13 mouse cellular contexts compared by ENCODE assay signal in the genomic region with DNA sequence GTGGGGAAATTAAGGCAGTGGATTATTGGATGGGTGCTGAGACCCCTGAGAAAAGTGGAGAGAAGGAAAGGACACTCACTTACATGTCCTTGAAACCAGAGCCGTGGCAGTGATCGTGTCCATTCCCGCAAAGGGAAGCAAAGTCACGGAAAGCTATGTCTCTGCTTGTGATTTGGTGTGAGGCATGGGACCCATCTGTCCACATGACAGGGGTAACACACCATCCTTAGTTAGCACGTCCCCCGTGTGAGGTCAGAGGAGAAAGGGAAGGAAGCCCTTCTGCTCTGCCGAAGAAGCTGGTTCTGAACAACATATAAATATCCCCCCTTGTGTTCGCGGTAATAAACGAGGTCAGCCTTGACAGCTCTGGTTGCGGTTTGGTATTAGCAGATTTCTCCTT. TPM values are rescaled to one million over a fixed set of nuclear protein-coding genes. Genes with fewer than 3 reads are reported as not detected.
DNase-seq lines count a peak whose midpoint lies in the region; ATAC-seq and TF ChIP-seq lines count a peak whose summit lies in the region.
"Had no signal": no experiment of that assay in that cellular context is flagged by ENCODE, and none has a peak within 500 bp of the region (broad histone marks: within the 10 kb centered on the region; RNA-seq: fewer than 3 reads in every experiment).

No protein-coding gene starts in this region.

- 0 out of 2 replicates have a peak overlapping the region, but pooled peaks have one; percentile 5 for H3K4me2 ChIP-seq in embryonic facial prominence, embryonic 12.5 days (replicated peaks)
- H3K4me2 ChIP-seq in hindbrain, embryonic 15.5 days: peak overlapping the region; percentile 36
- peak overlapping the region; percentile 18 for H3K4me2 ChIP-seq in midbrain, embryonic 14.5 days (ENCODE audit: low read length)

- H3K9ac ChIP-seq in embryonic facial prominence, embryonic 12.5 days: no peak overlapping the region
- H3K9ac ChIP-seq in hindbrain, embryonic 15.5 days: no peak overlapping the region
- H3K9ac ChIP-seq in midbrain, embryonic 14.5 days (replicated peaks; ENCODE audit: low read length): no peak overlapping the region

- H3K9me3 ChIP-seq in embryonic facial prominence, embryonic 12.5 days: no peaks in the 10 kb centered on the region
- H3K9me3 ChIP-seq in embryonic facial prominence, embryonic 10.5 days: no peaks in the 10 kb centered on the region
- no peaks in the 10 kb centered on the region for H3K9me3 ChIP-seq in hindbrain, embryonic 15.5 days
- H3K9me3 ChIP-seq in midbrain, embryonic 14.5 days (ENCODE audit: control insufficient read depth, low read length): no peaks in the 10 kb centered on the region
- H3K9me3 ChIP-seq: G1E had no signal

- peaks cover 22% of the 10 kb centered on the region; the same call in 1 of the 2 replicates for H3K4me1 ChIP-seq in embryonic facial prominence, embryonic 12.5 days
- H3K4me1 ChIP-seq in embryonic facial prominence, embryonic 10.5 days: peaks cover 38% of the 10 kb centered on the region
- peaks cover 29% of the 10 kb centered on the region for H3K4me1 ChIP-seq in hindbrain, embryonic 15.5 days (replicated peaks)
- H3K4me1 ChIP-seq in midbrain, embryonic 14.5 days (ENCODE audit: control insufficient read depth, insufficient read depth, low read length): peaks cover 35% of the 10 kb centered on the region

- no peak overlapping the region for H3K27ac ChIP-seq in embryonic facial prominence, embryonic 12.5 days
- no peak overlapping the region for H3K27ac ChIP-seq in embryonic facial prominence, embryonic 10.5 days (replicated peaks)
- H3K27ac ChIP-seq in layer of hippocampus, adult 2 months: peak overlapping the region; percentile 87
- no peak overlapping the region for H3K27ac ChIP-seq in hindbrain, embryonic 15.5 days (replicated peaks)
- H3K27ac ChIP-seq in midbrain, embryonic 14.5 days (replicated peaks; ENCODE audit: low read depth, low read length): no peak overlapping the region

- ATAC-seq in embryonic facial prominence, embryonic 12.5 days (ENCODE audit: insufficient number of reproducible peaks, insufficient read depth, low FRiP score, low TSS enrichment): no peak
- ATAC-seq in hindbrain, embryonic 15.5 days (ENCODE audit: low FRiP score, low read depth): peak; percentile 30; the same call in 1 of the 2 replicates
- ATAC-seq in midbrain, embryonic 14.5 days (ENCODE audit: low FRiP score, low TSS enrichment): no peak

- no peaks in the 10 kb centered on the region for H3K27me3 ChIP-seq in embryonic facial prominence, embryonic 12.5 days
- peaks cover 5% of the 10 kb centered on the region; the same call in 1 of the 2 replicates for H3K27me3 ChIP-seq in embryonic facial prominence, embryonic 10.5 days (replicated peaks; ENCODE audit: low read depth, poor library complexity, severe bottlenecking)
- no peaks in the 10 kb centered on the region; the same call in 1 of the 2 replicates for H3K27me3 ChIP-seq in hindbrain, embryonic 15.5 days
- no peaks in the 10 kb centered on the region for H3K27me3 ChIP-seq in midbrain, embryonic 14.5 days (ENCODE audit: control insufficient read depth, insufficient read depth, low read length)

- no peaks in the 10 kb centered on the region for H3K36me3 ChIP-seq in embryonic facial prominence, embryonic 12.5 days
- no peaks in the 10 kb centered on the region for H3K36me3 ChIP-seq in embryonic facial prominence, embryonic 10.5 days (replicated peaks)
- no peaks in the 10 kb centered on the region for H3K36me3 ChIP-seq in hindbrain, embryonic 15.5 days
- no peaks in the 10 kb centered on the region for H3K36me3 ChIP-seq in midbrain, embryonic 14.5 days (ENCODE audit: control insufficient read depth, insufficient read depth, low read length)
- H3K36me3 ChIP-seq: G1E had no signal

- 48% methylated on average over 11 of the region's 11 CpGs for WGBS in embryonic facial prominence, embryonic 12.5 days
- WGBS in embryonic facial prominence, embryonic 10.5 days: 54% methylated on average over 11 of the region's 11 CpGs
- 36% methylated on average over 11 of the region's 11 CpGs for WGBS in hindbrain, embryonic 15.5 days
- WGBS in midbrain, embryonic 14.5 days: 51% methylated on average over 11 of the region's 11 CpGs

- no peak for DNase-seq in embryonic facial prominence, embryonic 10.5 days (ENCODE audit: low spot score)
- no peak for DNase-seq in layer of hippocampus, adult 2 months (ENCODE audit: low spot score in 2 of 2)
- no peak for DNase-seq in layer of hippocampus, postnatal 10 days (ENCODE audit: low spot score in 2 of 2)
- peak; percentile 40 for DNase-seq in midbrain, embryonic 14.5 days
- DNase-seq in spleen, adult 18-20 months: no peak
- no peak for DNase-seq in yolk sac, embryonic 10.5 days (ENCODE audit: low spot score)
- DNase-seq: heart, postnatal 10 days; liver; right cerebral cortex, adult 18-20 months had no signal

- no peak overlapping the region for H3K4me3 ChIP-seq in embryonic facial prominence, embryonic 12.5 days
- H3K4me3 ChIP-seq in embryonic facial prominence, embryonic 10.5 days: no peak overlapping the region
- no peak overlapping the region for H3K4me3 ChIP-seq in layer of hippocampus, adult 2 months
- H3K4me3 ChIP-seq in hindbrain, embryonic 15.5 days: no peak overlapping the region
- H3K4me3 ChIP-seq in midbrain, embryonic 14.5 days (replicated peaks; ENCODE audit: low read depth, low read length): no peak overlapping the region

- no peak for TF ChIP-seq CTCF in layer of hippocampus, adult 2 months (conservative IDR thresholded peaks at IDR 0.05)

RNA-seq across cellular contexts. Expression of a gene that starts 52.7 kb away (rescaled TPM):
- 5.0 and 5.5 TPM in 2 replicates for polyA plus RNA-seq in embryonic facial prominence, embryonic 12.5 days (2016; fragmentation: Nextera tagmentation; extraction: Ambion mirVana)
- 2.0 and 2.8 TPM in 2 replicates for polyA plus RNA-seq in embryonic facial prominence, embryonic 10.5 days (2016; fragmentation: Nextera tagmentation; extraction: Ambion mirVana)
- 10 to 100 TPM; 40.9 to 43.8 TPM for total RNA-seq in layer of hippocampus, adult 2 months (2021)
- 10 to 100 TPM; 20.5 to 28.3 TPM for total RNA-seq in layer of hippocampus, postnatal 10 days (2021)
- 4.6 and 4.7 TPM in 2 replicates for polyA plus RNA-seq in hindbrain, embryonic 15.5 days (2015; fragmentation: Nextera tagmentation; extraction: Ambion mirVana)
- polyA plus RNA-seq in midbrain, embryonic 14.5 days (2014; fragmentation: Nextera tagmentation; extraction: Ambion mirVana): 6.7 and 7.7 TPM in 2 replicates
- polyA plus RNA-seq: G1E; large intestine, adult 2 months had no signal
